9 mouse cellular contexts compared by ENCODE assay signal in genomic region chr4:49058557-49058956, GRCm38 (mm10). TPM values are rescaled to one million over a fixed set of nuclear protein-coding genes. Genes with fewer than 3 reads are reported as not detected.
DNase-seq lines count a peak whose midpoint lies in the region; ATAC-seq lines count a peak whose summit lies in the region.
"Had no signal": no experiment of that assay in that cellular context is flagged by ENCODE, and none has a peak within 500 bp of the region (broad histone marks: within the 10 kb centered on the region; RNA-seq: fewer than 3 reads in every experiment).

No protein-coding gene starts in this region.

- H3K4me1 ChIP-seq in heart, embryonic 11.5 days (ENCODE audit: control insufficient read depth, insufficient read depth, low read length), result peaks cover 11% of the 10 kb centered on the region; the same call in 1 of the 2 replicates
- H3K4me1 ChIP-seq in hindbrain, embryonic 14.5 days (replicated peaks; ENCODE audit: control insufficient read depth, insufficient read depth, low read length), result peaks cover 26% of the 10 kb centered on the region
- H3K4me1 ChIP-seq in liver, embryonic 16.5 days (ENCODE audit: control insufficient read depth, low read depth, low read length), result no peaks in the 10 kb centered on the region

- H3K27ac ChIP-seq in heart, embryonic 11.5 days (ENCODE audit: low read depth, low read length), result no peak overlapping the region
- peak overlapping the region; percentile 88 for H3K27ac ChIP-seq in hindbrain, embryonic 14.5 days
- no peak overlapping the region for H3K27ac ChIP-seq in liver, embryonic 16.5 days (ENCODE audit: low read length)

- H3K36me3 ChIP-seq in heart, embryonic 11.5 days (ENCODE audit: control insufficient read depth, insufficient read depth, low read length), result no peaks in the 10 kb centered on the region
- no peaks in the 10 kb centered on the region for H3K36me3 ChIP-seq in hindbrain, embryonic 14.5 days (replicated peaks; ENCODE audit: control insufficient read depth, insufficient read depth)
- no peaks in the 10 kb centered on the region for H3K36me3 ChIP-seq in liver, embryonic 16.5 days (ENCODE audit: control insufficient read depth, insufficient read depth)

- H3K27me3 ChIP-seq in heart, embryonic 11.5 days (ENCODE audit: control insufficient read depth, insufficient read depth, low read length), result peaks cover 11% of the 10 kb centered on the region
- H3K27me3 ChIP-seq in hindbrain, embryonic 14.5 days (ENCODE audit: control insufficient read depth, insufficient read depth, low read length), result 0 out of 2 replicates have a peak, but pooled peaks cover 7% of the 10 kb centered on the region
- H3K27me3 ChIP-seq in liver, embryonic 16.5 days (ENCODE audit: control insufficient read depth, insufficient read depth, low read depth, low read length), result peaks cover 17% of the 10 kb centered on the region

- 6% methylated on average over 7 of the region's 7 CpGs for WGBS in heart, embryonic 11.5 days (ENCODE audit: insufficient replicate concordance)
- 1% methylated on average over 7 of the region's 7 CpGs for WGBS in hindbrain, embryonic 14.5 days
- 11% methylated on average over 7 of the region's 7 CpGs for WGBS in liver, embryonic 16.5 days (ENCODE audit: insufficient replicate concordance)

- H3K4me2 ChIP-seq in heart, embryonic 11.5 days, result peak overlapping the region; percentile 97
- H3K4me2 ChIP-seq in hindbrain, embryonic 14.5 days (replicated peaks), result peak overlapping the region; percentile 68
- peak overlapping the region; percentile 66 for H3K4me2 ChIP-seq in liver, embryonic 16.5 days (ENCODE audit: low read depth, low read length)

- H3K9ac ChIP-seq in heart, embryonic 11.5 days (ENCODE audit: low read depth, low read length), result peak overlapping the region; percentile 69
- peak overlapping the region; percentile 72 for H3K9ac ChIP-seq in hindbrain, embryonic 14.5 days
- H3K9ac ChIP-seq in liver, embryonic 16.5 days (ENCODE audit: low read depth, low read length), result no peak overlapping the region

- ATAC-seq in heart, embryonic 11.5 days (replicated peaks; ENCODE audit: insufficient number of reproducible peaks, low FRiP score, low TSS enrichment), result no peak
- peak; percentile 29 for ATAC-seq in hindbrain, embryonic 14.5 days (ENCODE audit: low FRiP score)
- ATAC-seq in liver, embryonic 16.5 days (ENCODE audit: low read depth), result no peak
- ATAC-seq in erythroid progenitor cell, adult 5-6 weeks (replicated peaks; ENCODE audit: low FRiP score, poor library complexity, severe bottlenecking), result no peak

- DNase-seq in heart, postnatal 4 days, result no peak
- DNase-seq in embryo, embryonic 10 days (ENCODE audit: low spot score), result peak; percentile 27
- no peak for DNase-seq in hindbrain, embryonic 14.5 days (ENCODE audit: low spot score)
- DNase-seq in layer of hippocampus, postnatal 36 days, result no peak
- no peak for DNase-seq in layer of hippocampus, postnatal 14 days (ENCODE audit: low spot score in 2 of 2)

- peak overlapping the region; percentile 69 for H3K4me3 ChIP-seq in heart, embryonic 11.5 days (ENCODE audit: low read depth, low read length)
- peak overlapping the region; percentile 62 for H3K4me3 ChIP-seq in hindbrain, embryonic 14.5 days (replicated peaks; ENCODE audit: low read length)
- peak overlapping the region; percentile 47 for H3K4me3 ChIP-seq in liver, embryonic 16.5 days (ENCODE audit: low read depth, low read length)

- no peaks in the 10 kb centered on the region for H3K9me3 ChIP-seq in heart, embryonic 11.5 days (replicated peaks; ENCODE audit: control insufficient read depth, low read length)
- H3K9me3 ChIP-seq in hindbrain, embryonic 14.5 days (ENCODE audit: control insufficient read depth, low read length), result no peaks in the 10 kb centered on the region
- H3K9me3 ChIP-seq in liver, embryonic 16.5 days (replicated peaks; ENCODE audit: control insufficient read depth, low read length), result no peaks in the 10 kb centered on the region

RNA-seq across cellular contexts. Expression of gene Plppr1, which starts 0.5 kb away (rescaled TPM):
- polyA plus RNA-seq in heart, embryonic 11.5 days (2014; fragmentation: Nextera tagmentation; extraction: Ambion mirVana), result 1.8 and 1.9 TPM in 2 replicates
- total RNA-seq in heart, postnatal 4 days (2021), result 1 to 10 TPM; 4.0 to 4.4 TPM
- polyA plus RNA-seq in hindbrain, embryonic 14.5 days (2014; fragmentation: Nextera tagmentation; extraction: Ambion mirVana), result 76.7 and 79.5 TPM in 2 replicates
- 0.57 and 0.96 TPM in 2 replicates for polyA plus RNA-seq in liver, embryonic 16.5 days (2015; fragmentation: Nextera tagmentation; extraction: Ambion mirVana)
- total RNA-seq in erythroid progenitor cell, adult 5-6 weeks (2015; ENCODE audit: low replicate concordance), result not detected in 2 replicates
- not detected in 2 replicates for total RNA-seq in erythroid progenitor cell, adult 5-6 weeks (2017; ENCODE audit: low replicate concordance)
- total RNA-seq in layer of hippocampus, postnatal 36 days (2021), result 1 to 10 TPM; 8.5 to 8.6 TPM
- total RNA-seq in layer of hippocampus, postnatal 14 days (2021), result 10 to 100 TPM; 23.0 to 23.5 TPM
- polyA plus RNA-seq: C2C12 had no signal

Comparison
In these comparisons a context has a peak if more than half of its experiments do, and no peak if none do; other contexts are left out.
1. RNA of gene Plppr1, which starts 0.5 kb away (total RNA-seq): 23.0 to 23.5 TPM in layer of hippocampus, postnatal 14 days, 8.5 to 8.6 TPM in layer of hippocampus, postnatal 36 days and 4.0 to 4.4 TPM in heart, postnatal 4 days; not detected in erythroid progenitor cell, adult 5-6 weeks; every median in the first group is over 4 times any median in the second.
2. Peak in every context shown above with its lines, with median percentiles within 50 percentile points of each other: H3K4me2 ChIP-seq and H3K4me3 ChIP-seq.